Mouse (Mus musculus): ENCODE measurements around the gene Ccdc85b.

DNA sequence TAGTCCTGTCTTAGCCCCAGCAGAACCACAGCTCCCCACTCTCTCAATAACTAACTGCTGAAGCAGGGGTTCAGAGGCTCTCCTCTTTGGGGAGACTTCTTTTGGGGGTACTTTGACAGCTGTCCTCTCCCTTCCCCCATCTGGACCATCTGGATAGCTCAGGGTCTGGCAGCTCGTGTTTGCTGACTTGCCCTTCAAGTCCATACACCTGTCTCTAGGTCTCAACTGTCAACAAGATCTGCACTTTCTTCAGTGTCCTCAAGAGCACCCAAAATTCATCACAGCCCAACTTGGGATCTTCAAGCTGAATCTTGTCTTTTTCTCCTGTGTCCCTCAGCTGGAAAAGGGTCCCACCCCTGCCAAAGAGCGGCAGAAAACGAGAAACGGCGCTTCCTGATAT lies 35.9 kb downstream of the Ccdc85b start:
- TF ChIP-seq CTCF (IDR thresholded peaks at IDR 0.05; ENCODE audit: low read depth) (no peak), EP300 (optimal IDR thresholded peaks at IDR 0.05) (no peak)
